Mouse (Mus musculus) liver, adult 2 months (tissue): ENCODE data around the gene Ubqln4.

Source experiments
- CTCF ChIP-seq: fragments of 200-500 bp; IDR thresholded peaks from 2 replicates; pipeline ENCODE4 v1.5.1; 2011; ENCODE audit warnings: low read depth, low read length, control low read depth
- POLR2A ChIP-seq: fragments of 200-500 bp; IDR thresholded peaks from 2 replicates; pipeline ENCODE4 v1.6.1; 2011; ENCODE audit warnings: low read length, control low read depth; ENCODE audit not compliant: insufficient read depth; ENCODE audit errors: extremely low read depth

DNA sequence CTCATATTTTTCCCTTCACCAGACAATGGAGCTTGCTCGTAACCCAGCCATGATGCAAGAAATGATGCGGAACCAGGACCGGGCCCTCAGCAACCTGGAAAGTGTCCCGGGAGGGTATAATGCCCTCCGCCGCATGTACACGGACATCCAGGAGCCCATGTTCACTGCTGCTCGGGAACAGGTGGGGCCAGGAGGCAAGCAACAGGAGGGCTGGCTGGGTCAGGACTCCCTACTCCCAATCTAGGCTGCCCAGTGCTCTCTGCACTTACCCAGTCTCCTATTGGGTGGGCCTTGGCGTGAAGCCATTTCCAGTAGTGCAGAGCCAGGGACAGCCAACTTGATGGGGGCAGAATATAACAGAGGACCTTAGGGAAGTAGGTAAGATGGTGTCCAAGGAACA lies 6.0 kb downstream of the Ubqln4 start:
- TF ChIP-seq CTCF (no peak), POLR2A (no peak)
